Mouse (Mus musculus): ENCODE data around the gene Plpp4. TPM values are rescaled to one million over a fixed set of nuclear protein-coding genes. Genes with fewer than 3 reads are reported as not detected.

The Plpp4 gene
- 0.17 TPM in 1 of 2 replicates, not detected in the other for polyA plus RNA-seq (2015; fragmentation: Nextera tagmentation; extraction: Ambion mirVana)

GRCm38 (mm10) chr7:129256621-129257373 lies at the start of gene Plpp4:
TSS of gene Plpp4 (plus strand) at chr7:129257031.

